Mouse (Mus musculus) kidney, postnatal 36 days (tissue): ENCODE data around the gene Eif4e2.
A peak's percentile ranks its signal among the peaks of the same experiment; 100 is the strongest.

Experiments
- DNase-seq, 2 experiments: peaks; one replicate each; pipeline ENCODE4 v3.0.0; 2021 to 2022; ENCODE audit warnings: mixed read lengths in 2 of 2

Gene Eif4e2

GRCm38 (mm10) chr1:87213735-87214704 is at the start of gene Eif4e2:
Gene Eif4e2 (plus strand): TSS chr1:87213914.
- DNase-seq = peak; percentile 95 to 96

- no peak for DNase-seq
Measured at GRCm38 (mm10) chr1:87164164-87164795, 49.4 kb upstream of the Eif4e2 start.

GRCm38 (mm10) chr1:87164796-87165184 is 48.9 kb upstream of the Eif4e2 start:
- no peak for DNase-seq

DNA sequence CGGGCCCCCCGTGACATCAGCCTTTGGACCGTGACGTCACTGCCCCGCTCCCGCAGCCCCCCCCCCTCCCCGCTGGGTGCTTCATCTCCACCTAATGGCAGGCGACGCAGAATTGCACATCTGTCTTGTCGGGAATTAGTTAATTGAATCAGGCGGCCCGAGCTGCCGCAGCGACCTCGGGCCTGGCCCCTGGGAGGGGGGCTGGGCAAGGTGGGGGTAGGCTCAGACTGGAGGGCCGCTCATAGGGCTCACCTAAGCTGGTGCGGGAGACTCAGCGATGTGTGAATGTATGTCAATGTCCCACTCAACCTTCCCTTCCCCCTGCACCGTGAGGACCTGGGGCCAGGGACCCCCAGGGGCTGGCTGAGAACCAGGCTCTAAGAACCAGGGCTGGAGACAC is 43.3 kb upstream of the Eif4e2 start:
- DNase-seq = no peak

DNA sequence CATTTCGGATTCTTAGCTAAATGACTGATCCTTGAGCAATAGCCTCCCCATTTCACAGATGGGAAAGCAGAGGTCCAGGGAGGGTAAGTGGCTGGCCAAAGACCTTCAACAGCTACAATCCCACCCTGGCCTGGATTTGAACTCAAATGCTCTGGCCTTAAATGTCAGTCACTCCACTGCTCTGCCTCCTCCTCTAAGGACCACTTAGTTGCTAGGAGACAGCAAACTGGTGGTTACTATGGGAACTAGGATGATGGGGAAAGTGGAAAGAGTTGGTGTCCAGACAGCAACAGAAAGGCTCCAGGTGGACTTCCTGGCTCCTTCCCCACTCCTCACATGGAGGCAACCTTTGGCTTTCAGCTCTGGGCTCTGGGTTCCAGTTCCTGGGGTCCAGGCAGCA is 42.4 kb upstream of the Eif4e2 start:
- DNase-seq = no peak

DNA sequence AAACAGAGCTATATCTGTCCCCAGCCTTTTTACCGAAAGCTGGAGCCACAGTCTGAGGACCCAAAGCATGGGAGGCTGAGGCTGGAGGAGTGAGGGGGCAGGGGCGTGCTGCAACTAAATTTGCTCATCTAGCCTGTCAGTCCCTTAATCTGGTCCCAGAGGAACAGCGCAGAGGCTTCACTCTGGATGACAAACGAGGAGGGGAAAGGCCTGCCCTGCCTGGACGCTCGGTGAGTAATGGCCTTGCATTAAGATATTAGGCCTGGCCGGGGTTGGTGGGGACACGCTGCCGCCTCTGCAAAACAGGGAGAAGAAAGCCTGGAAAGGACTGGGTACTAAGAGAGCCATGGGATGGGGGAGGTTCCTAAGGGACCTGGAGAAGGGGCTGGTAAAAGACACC is 41.4 kb upstream of the Eif4e2 start:
- DNase-seq = no peak

GRCm38 (mm10) chr1:87174006-87174955 is 39.4 kb upstream of the Eif4e2 start:
- peak; percentile 51 to 77 for DNase-seq

DNA sequence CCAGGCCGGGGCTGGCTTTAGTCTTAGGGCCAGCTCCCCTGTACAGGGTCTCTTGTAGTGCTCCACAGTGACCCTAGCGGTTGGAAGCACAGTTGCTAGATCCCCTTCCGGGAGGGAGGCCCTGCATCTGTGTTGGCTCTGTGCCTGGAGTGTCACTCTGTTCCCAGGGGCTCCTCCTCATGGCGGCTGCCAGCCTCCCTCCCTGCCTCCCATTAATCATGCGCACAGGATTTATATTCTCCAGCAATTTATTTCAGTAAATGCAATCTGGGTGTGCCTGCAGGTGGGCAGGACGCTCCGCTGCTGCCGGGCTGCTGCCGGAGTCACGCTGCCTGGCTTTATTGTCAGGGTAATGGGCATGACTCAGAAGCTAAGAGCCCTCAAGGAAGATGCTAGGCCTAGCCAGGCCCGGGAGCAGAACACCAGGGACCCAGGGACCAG is 37.8 kb upstream of the Eif4e2 start:
- peak; percentile 24 to 49 for DNase-seq

DNA sequence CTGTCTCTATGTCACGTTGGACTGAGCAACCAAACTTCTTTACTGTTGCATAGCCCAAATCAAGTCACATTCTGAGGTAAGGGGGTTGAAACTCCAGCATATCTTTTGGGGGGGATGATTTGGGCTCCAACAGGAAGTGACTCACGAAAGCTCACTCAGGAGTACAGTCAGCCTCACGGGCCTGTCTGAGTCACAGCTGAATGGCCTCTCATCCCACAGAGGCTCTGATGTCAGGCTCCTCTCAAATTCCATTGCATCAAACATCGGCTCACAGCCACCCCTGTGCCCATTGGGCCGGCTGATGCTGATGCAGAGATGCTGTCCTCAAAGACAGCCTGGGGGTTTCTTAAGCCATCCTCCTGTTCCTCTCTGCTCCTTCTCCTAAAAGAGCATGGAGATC is 32.8 kb upstream of the Eif4e2 start:
- DNase-seq = no peak

- no peak for DNase-seq
Measured at GRCm38 (mm10) chr1:87183013-87183412, 30.7 kb upstream of the Eif4e2 start, which contains the start of gene Prss56. Gene Prss56 (plus strand): TSS chr1:87183313.

DNA sequence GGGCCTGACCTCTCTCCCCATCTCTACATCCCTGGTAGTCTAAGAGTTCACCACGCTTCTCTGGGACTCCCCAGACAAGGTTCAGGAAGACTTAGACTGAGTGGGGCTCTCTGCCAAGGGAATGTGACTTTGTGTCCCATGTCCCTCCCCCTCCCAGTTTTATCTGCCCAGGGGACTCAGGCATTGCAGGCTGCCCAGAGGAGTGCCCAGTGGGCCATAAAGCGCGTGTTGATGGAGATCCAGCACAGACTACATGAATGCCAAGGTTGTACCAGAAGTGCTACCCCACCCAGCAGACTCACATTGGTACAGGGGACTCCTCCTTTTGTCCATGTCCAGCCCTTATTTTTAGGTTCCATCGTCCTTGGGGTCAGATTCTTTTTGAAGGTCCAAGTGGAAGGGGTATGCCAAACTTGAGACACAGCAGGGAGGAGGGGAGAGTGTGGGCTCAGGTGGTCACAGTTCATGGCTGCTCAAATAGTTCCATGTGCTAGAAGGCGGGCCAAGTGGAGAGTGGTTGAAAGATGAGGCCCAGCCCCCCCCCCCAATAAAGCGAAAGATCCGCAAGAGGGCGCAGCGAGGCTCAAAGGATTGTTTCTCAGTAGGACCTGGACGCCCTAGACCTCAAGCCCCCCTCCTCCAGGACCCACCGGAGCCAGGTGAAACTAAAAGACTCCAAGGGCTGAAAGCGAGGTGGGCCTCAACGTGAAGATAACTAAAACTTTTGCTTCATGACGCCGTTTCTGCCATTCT is 29.5 kb upstream of the Eif4e2 start:
- no peak for DNase-seq

GRCm38 (mm10) chr1:87184751-87185139 is 29.0 kb upstream of the Eif4e2 start:
- peak; percentile 79 to 91 for DNase-seq

GRCm38 (mm10) chr1:87185526-87185925 is 28.2 kb upstream of the Eif4e2 start:
- no peak for DNase-seq

- DNase-seq = no peak
Measured at GRCm38 (mm10) chr1:87186261-87187036, 27.3 kb upstream of the Eif4e2 start.

DNA sequence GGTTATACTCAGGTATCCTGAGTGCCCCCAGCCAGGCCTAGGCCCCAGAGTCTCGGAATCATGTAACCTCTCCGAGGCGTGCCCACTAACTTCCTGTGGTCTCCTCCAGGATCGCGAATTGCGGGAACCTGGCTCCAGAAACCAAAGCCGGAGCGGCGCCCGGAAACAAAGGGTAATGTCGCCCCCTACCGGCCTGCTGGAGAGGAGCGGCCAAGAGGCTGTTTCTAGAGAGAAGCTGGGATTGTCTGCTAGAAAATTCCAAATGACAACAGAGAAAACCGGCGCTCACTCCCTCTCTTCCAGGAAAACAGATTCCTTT is 26.7 kb upstream of the Eif4e2 start:
- peak; percentile 61 to 85 for DNase-seq

GRCm38 (mm10) chr1:87190429-87190828 is 23.3 kb upstream of the Eif4e2 start, which contains the start of gene Chrnd:
Gene Chrnd (plus strand): TSS chr1:87190607.
- no peak for DNase-seq

DNA sequence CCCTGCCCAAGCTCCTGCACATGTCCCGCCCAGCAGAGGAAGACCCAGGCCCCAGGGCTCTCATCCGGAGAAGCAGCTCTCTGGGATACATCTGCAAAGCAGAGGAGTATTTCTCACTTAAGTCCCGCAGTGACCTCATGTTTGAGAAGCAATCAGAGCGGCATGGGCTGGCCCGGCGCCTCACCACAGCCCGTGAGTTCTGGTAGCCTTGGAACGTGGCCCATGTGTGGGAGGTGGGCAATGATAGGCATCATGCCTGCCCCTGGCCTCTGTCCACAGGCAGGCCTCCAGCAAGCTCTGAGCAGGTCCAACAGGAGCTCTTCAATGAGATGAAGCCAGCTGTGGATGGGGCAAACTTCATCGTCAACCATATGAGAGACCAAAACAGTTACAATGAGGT is 16.4 kb upstream of the Eif4e2 start:
- DNase-seq = no peak

GRCm38 (mm10) chr1:87198119-87199065 is 15.3 kb upstream of the Eif4e2 start:
- DNase-seq = peak in 1 of 2 experiments; percentile 19

DNA sequence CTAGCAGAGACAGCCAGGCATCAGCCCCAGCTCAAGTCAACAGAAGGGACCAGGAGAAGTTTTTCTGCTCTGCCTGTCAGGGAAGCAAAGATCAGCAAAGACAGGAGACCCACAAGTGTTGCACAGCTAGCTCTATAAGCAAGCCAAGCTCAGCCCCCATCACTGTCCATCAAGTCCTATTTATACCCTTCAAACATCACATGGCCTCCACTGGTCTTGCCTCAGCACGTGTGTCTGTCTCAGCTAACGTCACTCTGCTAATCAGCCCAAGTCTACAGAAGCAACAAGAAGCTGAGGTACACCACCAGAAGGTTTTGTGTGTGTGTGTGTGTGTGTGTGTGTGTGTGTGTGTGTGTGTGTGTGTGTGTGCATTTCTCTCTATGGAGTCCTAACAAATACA is 12.9 kb upstream of the Eif4e2 start:
- DNase-seq = no peak

- no peak for DNase-seq
Measured at GRCm38 (mm10) chr1:87201848-87202247, 11.9 kb upstream of the Eif4e2 start.
